Mouse (Mus musculus) kidney, adult 2 months (tissue): ENCODE results near the gene Uba6.

Source experiments
- CTCF ChIP-seq: fragments of 200-500 bp; conservative IDR thresholded peaks from 2 replicates; pipeline ENCODE4 v1.5.1; 2011; ENCODE audit warnings: low read depth, mild to moderate bottlenecking, control low read depth, low read length, moderate library complexity, mixed read lengths; ENCODE audit not compliant: insufficient read depth, insufficient read length
- POLR2A ChIP-seq: fragments of 200-500 bp; IDR thresholded peaks from one replicate; pipeline ENCODE4 v1.6.1; 2011; ENCODE audit warnings: low read depth, low read length, control low read depth

DNA sequence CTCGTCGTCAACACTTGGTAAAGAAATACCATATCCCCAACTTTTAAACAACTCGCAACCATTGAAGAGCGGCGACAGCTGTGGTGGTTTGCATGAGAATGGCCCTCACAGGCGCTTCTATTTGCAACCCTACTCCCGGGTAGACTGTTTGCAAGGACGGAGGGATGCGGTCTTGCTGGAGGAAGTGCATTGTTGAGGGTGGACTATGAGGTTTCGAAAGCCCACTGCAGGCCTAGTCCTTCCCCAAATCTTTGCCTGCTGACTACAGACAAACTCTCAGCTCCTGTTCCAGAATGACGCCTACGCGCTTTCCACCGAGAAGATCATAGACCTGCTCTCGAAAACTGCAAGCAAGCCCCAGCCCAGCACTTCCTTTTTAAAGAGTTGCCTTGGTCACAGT is 17.7 kb upstream of the Uba6 start:
- no peak for TF ChIP-seq CTCF
- TF ChIP-seq POLR2A, result no peak
